Mouse (Mus musculus) stomach, postnatal 0 days (tissue): ENCODE results near the gene Sirt1.

ENCODE experiments used
- CTCF ChIP-seq: IDR thresholded peaks from 2 replicates; pipeline ENCODE4 v1.5.1; 2016; ENCODE audit warnings: antibody characterized with exemption, low read depth, mild to moderate bottlenecking, moderate library complexity
- EP300 ChIP-seq: optimal IDR thresholded peaks from 2 replicates; pipeline ENCODE3; 2016; ENCODE audit warnings: antibody characterized with exemption

DNA sequence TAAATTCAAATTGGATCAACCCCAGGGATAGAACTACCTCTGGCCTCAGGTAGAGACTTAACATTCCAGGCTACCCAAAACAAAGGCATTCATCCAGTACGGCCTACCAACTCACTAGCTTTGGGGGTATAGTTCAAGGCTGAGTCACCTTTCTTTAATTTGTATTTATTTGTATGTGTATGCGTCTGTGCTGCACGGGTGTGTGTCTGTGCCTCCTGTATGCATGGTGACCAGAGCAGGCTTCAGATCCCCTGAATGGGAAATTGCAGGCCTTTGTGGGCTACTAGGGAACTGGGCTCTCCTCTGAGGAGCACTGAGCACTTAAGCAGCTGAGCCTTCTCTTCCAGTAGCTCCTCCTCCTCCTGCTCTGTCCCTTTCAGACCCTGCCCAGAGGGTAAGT lies 33.2 kb downstream of the Sirt1 start:
- no peak for TF ChIP-seq CTCF
- no peak for TF ChIP-seq EP300
